20 mouse cellular contexts compared by ENCODE assay signal in the genomic region with DNA sequence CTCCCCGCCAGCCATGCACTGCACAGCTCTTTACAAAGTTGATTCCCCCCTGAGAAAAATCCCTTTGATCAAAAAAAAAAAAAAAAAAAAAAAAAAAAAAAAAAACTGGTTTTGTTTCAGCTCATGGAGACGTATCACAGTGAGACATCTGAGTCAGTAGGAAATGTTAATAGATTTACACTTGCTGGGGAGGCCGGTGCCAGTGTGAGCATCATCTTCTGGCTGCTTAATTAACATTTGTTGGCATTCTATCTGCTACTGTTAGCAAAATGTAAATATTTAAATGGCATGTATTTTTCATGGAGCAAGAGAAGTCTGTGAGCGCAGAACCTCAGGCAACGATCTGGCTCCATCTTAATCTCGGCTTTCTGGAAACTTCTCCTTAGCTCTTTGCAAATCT.
DNase-seq lines count a peak whose midpoint lies in the region; ATAC-seq lines count a peak whose summit lies in the region.
"Had no signal": no experiment of that assay in that cellular context is flagged by ENCODE, and none has a peak within 500 bp of the region (broad histone marks: within the 10 kb centered on the region; RNA-seq: fewer than 3 reads in every experiment).

No protein-coding gene starts in this region.

- no peak overlapping the region for H3K9ac ChIP-seq in forebrain, embryonic 14.5 days (ENCODE audit: low read length)
- no peak overlapping the region for H3K9ac ChIP-seq in forebrain, embryonic 12.5 days
- H3K9ac ChIP-seq in midbrain, embryonic 14.5 days (replicated peaks; ENCODE audit: low read length), result no peak overlapping the region
- no peak overlapping the region for H3K9ac ChIP-seq in midbrain, embryonic 11.5 days (ENCODE audit: low read length)
- H3K9ac ChIP-seq in forebrain, embryonic 16.5 days (replicated peaks; ENCODE audit: low read depth, low read length), result no peak overlapping the region
- H3K9ac ChIP-seq: embryonic facial prominence, embryonic 15.5 days; hindbrain, embryonic 12.5 days had no signal

- H3K9me3 ChIP-seq in forebrain, embryonic 14.5 days (replicated peaks; ENCODE audit: control insufficient read depth, low read length), result no peaks in the 10 kb centered on the region
- no peaks in the 10 kb centered on the region for H3K9me3 ChIP-seq in forebrain, embryonic 12.5 days
- H3K9me3 ChIP-seq in midbrain, embryonic 14.5 days (ENCODE audit: control insufficient read depth, low read length), result no peaks in the 10 kb centered on the region
- no peaks in the 10 kb centered on the region for H3K9me3 ChIP-seq in midbrain, embryonic 11.5 days (ENCODE audit: control insufficient read depth, low read length)
- H3K9me3 ChIP-seq in forebrain, embryonic 16.5 days (ENCODE audit: control insufficient read depth, low read length), result no peaks in the 10 kb centered on the region
- H3K9me3 ChIP-seq: embryonic facial prominence, embryonic 15.5 days; heart, embryonic 10.5 days; hindbrain, embryonic 12.5 days had no signal

- no peak overlapping the region for H3K4me2 ChIP-seq in forebrain, embryonic 14.5 days (ENCODE audit: low read length)
- H3K4me2 ChIP-seq in forebrain, embryonic 12.5 days, result no peak overlapping the region
- no peak overlapping the region for H3K4me2 ChIP-seq in midbrain, embryonic 14.5 days (ENCODE audit: low read length)
- H3K4me2 ChIP-seq in midbrain, embryonic 11.5 days, result no peak overlapping the region
- H3K4me2 ChIP-seq in forebrain, embryonic 16.5 days (ENCODE audit: low read length), result peak overlapping the region; percentile 3; the same call in 1 of the 2 replicates
- H3K4me2 ChIP-seq: embryonic facial prominence, embryonic 15.5 days; hindbrain, embryonic 12.5 days had no signal

- H3K27ac ChIP-seq in forebrain, embryonic 14.5 days (ENCODE audit: low read depth, low read length), result no peak overlapping the region
- no peak overlapping the region for H3K27ac ChIP-seq in forebrain, embryonic 12.5 days
- no peak overlapping the region for H3K27ac ChIP-seq in midbrain, embryonic 14.5 days (replicated peaks; ENCODE audit: low read depth, low read length)
- H3K27ac ChIP-seq in midbrain, embryonic 11.5 days (ENCODE audit: low read depth, low read length), result no peak overlapping the region
- no peak overlapping the region for H3K27ac ChIP-seq in forebrain, embryonic 16.5 days (ENCODE audit: low read length)
- H3K27ac ChIP-seq: embryonic facial prominence, embryonic 15.5 days; heart, embryonic 10.5 days; hindbrain, embryonic 12.5 days had no signal

- peaks cover 4% of the 10 kb centered on the region; the same call in 1 of the 2 replicates for H3K4me1 ChIP-seq in forebrain, embryonic 14.5 days (ENCODE audit: control insufficient read depth, insufficient read depth, low read length)
- peaks cover 8% of the 10 kb centered on the region; the same call in 1 of the 2 replicates for H3K4me1 ChIP-seq in forebrain, embryonic 12.5 days
- no peaks in the 10 kb centered on the region for H3K4me1 ChIP-seq in midbrain, embryonic 14.5 days (ENCODE audit: control insufficient read depth, insufficient read depth, low read length)
- H3K4me1 ChIP-seq in midbrain, embryonic 11.5 days (ENCODE audit: control insufficient read depth, insufficient read depth, low read length), result no peaks in the 10 kb centered on the region
- peaks cover 4% of the 10 kb centered on the region; the same call in 1 of the 2 replicates for H3K4me1 ChIP-seq in forebrain, embryonic 16.5 days (replicated peaks; ENCODE audit: control insufficient read depth, insufficient read depth, low read length)
- H3K4me1 ChIP-seq: embryonic facial prominence, embryonic 15.5 days; heart, embryonic 10.5 days; hindbrain, embryonic 12.5 days had no signal

- H3K4me3 ChIP-seq in forebrain, embryonic 14.5 days (ENCODE audit: low read depth, low read length), result no peak overlapping the region
- no peak overlapping the region for H3K4me3 ChIP-seq in forebrain, embryonic 12.5 days (replicated peaks)
- no peak overlapping the region for H3K4me3 ChIP-seq in midbrain, embryonic 14.5 days (replicated peaks; ENCODE audit: low read depth, low read length)
- no peak overlapping the region for H3K4me3 ChIP-seq in midbrain, embryonic 11.5 days (ENCODE audit: low read depth, low read length)
- no peak overlapping the region for H3K4me3 ChIP-seq in forebrain, embryonic 16.5 days (replicated peaks; ENCODE audit: low read length)
- H3K4me3 ChIP-seq: embryonic facial prominence, embryonic 15.5 days; erythroblast, embryonic 14.5 days; heart, embryonic 10.5 days; hindbrain, embryonic 12.5 days had no signal

- no peaks in the 10 kb centered on the region for H3K27me3 ChIP-seq in forebrain, embryonic 14.5 days (replicated peaks; ENCODE audit: control insufficient read depth, insufficient read depth, low read length)
- no peaks in the 10 kb centered on the region for H3K27me3 ChIP-seq in forebrain, embryonic 12.5 days
- H3K27me3 ChIP-seq in midbrain, embryonic 14.5 days (ENCODE audit: control insufficient read depth, insufficient read depth, low read length), result no peaks in the 10 kb centered on the region
- no peaks in the 10 kb centered on the region for H3K27me3 ChIP-seq in midbrain, embryonic 11.5 days (ENCODE audit: control insufficient read depth, insufficient read depth, low read length)
- H3K27me3 ChIP-seq in forebrain, embryonic 16.5 days (replicated peaks; ENCODE audit: control insufficient read depth, insufficient read depth, low read length), result no peaks in the 10 kb centered on the region
- H3K27me3 ChIP-seq: embryonic facial prominence, embryonic 15.5 days; hindbrain, embryonic 12.5 days had no signal

- 43% methylated on average over 6 of the region's 6 CpGs for WGBS in forebrain, embryonic 14.5 days
- WGBS in forebrain, embryonic 12.5 days, result 53% methylated on average over 6 of the region's 6 CpGs
- 36% methylated on average over 6 of the region's 6 CpGs for WGBS in midbrain, embryonic 14.5 days
- 58% methylated on average over 6 of the region's 6 CpGs for WGBS in midbrain, embryonic 11.5 days
- 29% methylated on average over 6 of the region's 6 CpGs for WGBS in forebrain, embryonic 16.5 days

- no peaks in the 10 kb centered on the region for H3K36me3 ChIP-seq in forebrain, embryonic 14.5 days (ENCODE audit: control insufficient read depth, insufficient read depth, low read length)
- no peaks in the 10 kb centered on the region for H3K36me3 ChIP-seq in forebrain, embryonic 12.5 days (replicated peaks)
- H3K36me3 ChIP-seq in midbrain, embryonic 14.5 days (ENCODE audit: control insufficient read depth, insufficient read depth, low read length), result no peaks in the 10 kb centered on the region
- H3K36me3 ChIP-seq in midbrain, embryonic 11.5 days (ENCODE audit: control insufficient read depth, insufficient read depth, low read length), result no peaks in the 10 kb centered on the region
- no peaks in the 10 kb centered on the region for H3K36me3 ChIP-seq in forebrain, embryonic 16.5 days (ENCODE audit: control insufficient read depth, insufficient read depth)
- H3K36me3 ChIP-seq: embryonic facial prominence, embryonic 15.5 days; heart, embryonic 10.5 days; hindbrain, embryonic 12.5 days had no signal

- DNase-seq in forebrain, embryonic 14.5 days (ENCODE audit: low spot score), result peak; percentile 72
- DNase-seq in midbrain, embryonic 14.5 days, result peak; percentile 29
- DNase-seq in midbrain, embryonic 11.5 days (ENCODE audit: low spot score, missing footprints), result no peak
- DNase-seq in layer of hippocampus, postnatal 36 days, result no peak
- DNase-seq in spleen, adult 12 weeks (ENCODE audit: low spot score), result no peak
- DNase-seq: adrenal gland, postnatal 10 days; cerebellum, adult 2 months; cerebellum, postnatal 10 days; gastrocnemius, postnatal 10 days; heart, adult 18-20 months; heart, postnatal 10 days; heart, postnatal 4 days had no signal

- ATAC-seq in forebrain, embryonic 14.5 days, result peak; percentile 40; the same call in 1 of the 2 replicates
- ATAC-seq in forebrain, embryonic 12.5 days (ENCODE audit: low FRiP score), result no peak
- ATAC-seq in midbrain, embryonic 14.5 days (ENCODE audit: low FRiP score, low TSS enrichment), result no peak
- no peak for ATAC-seq in midbrain, embryonic 11.5 days (ENCODE audit: low FRiP score)
- ATAC-seq in forebrain, embryonic 16.5 days, result peak; percentile 86
- ATAC-seq: hindbrain, embryonic 16.5 days; inflammation-experienced regulatory T-cells, adult 6 months had no signal

Comparison
In these comparisons a context has a peak if more than half of its experiments do, and no peak if none do; other contexts are left out.
1. ATAC-seq: peak in forebrain, embryonic 14.5 days (single experiment) and forebrain, embryonic 16.5 days (single experiment); none in forebrain, embryonic 12.5 days (single experiment), midbrain, embryonic 14.5 days (single experiment) and midbrain, embryonic 11.5 days (single experiment).
2. DNase-seq: peak in forebrain, embryonic 14.5 days (single experiment) and midbrain, embryonic 14.5 days (single experiment); none in midbrain, embryonic 11.5 days (single experiment), layer of hippocampus, postnatal 36 days (0 of 2) and spleen, adult 12 weeks (single experiment).